Mouse (Mus musculus): ENCODE data around the gene Lrrc4.

GRCm38 (mm10) chr6:28692659-28693058 lies 138.9 kb downstream of the Lrrc4 start:
- TF ChIP-seq CTCF (IDR thresholded peaks at IDR 0.05; ENCODE audit: insufficient read depth, low read depth, low read length) (no peak), POLR2A (IDR thresholded peaks at IDR 0.05; ENCODE audit: insufficient read depth, low read depth, low read length) (no peak)
